Mouse (Mus musculus) C2C12 (cell line): ENCODE measurements around the gene Cdk5r2. TPM values are rescaled to one million over a fixed set of nuclear protein-coding genes. Genes with fewer than 3 reads are reported as not detected.
"Not testable (repeated sequence)": the region's sequence is repeated elsewhere in the genome, so short reads cannot be mapped to it uniquely, and the experiment has no call there.

Source experiments
- H3K27me3 ChIP-seq: one replicate; pipeline ENCODE4 v1.6.1; 2011; ENCODE audit not compliant: control insufficient read depth, insufficient read depth, insufficient read length
- H3K36me3 ChIP-seq: one replicate; pipeline ENCODE4 v1.6.1; 2011; ENCODE audit not compliant: control insufficient read depth, insufficient read depth
- H3K4me3 ChIP-seq: one replicate; pipeline ENCODE4 v1.5.1; 2011; ENCODE audit warnings: mild to moderate bottlenecking, control low read depth; ENCODE audit not compliant: poor library complexity, insufficient read depth, severe bottlenecking
- H3K79me2 ChIP-seq: one replicate; pipeline ENCODE4 v1.6.1; 2011; ENCODE audit not compliant: control insufficient read depth, insufficient read depth
- H3K79me3 ChIP-seq: one replicate; pipeline ENCODE4 v1.6.1; 2011; ENCODE audit warnings: low read depth, control low read depth
- H3ac ChIP-seq: one replicate; pipeline ENCODE3; 2011; ENCODE audit warnings: low read depth; ENCODE audit not compliant: control insufficient read depth, insufficient read length
- CEBPB ChIP-seq: IDR thresholded peaks from one replicate; pipeline ENCODE4 v1.6.1; 2011; ENCODE audit warnings: low read depth, mild to moderate bottlenecking, control low read depth, moderate library complexity
- CTCF ChIP-seq: IDR thresholded peaks from one replicate; pipeline ENCODE4 v1.5.1; 2011; ENCODE audit not compliant: control insufficient read depth, insufficient read depth, insufficient read length
- FOSL1 ChIP-seq: IDR thresholded peaks from one replicate; pipeline ENCODE4 v1.8.0; 2011; ENCODE audit warnings: mild to moderate bottlenecking, low read length; ENCODE audit not compliant: poor library complexity, insufficient read depth, severe bottlenecking
- MAX ChIP-seq: IDR thresholded peaks from one replicate; pipeline ENCODE4 v1.6.1; 2011; ENCODE audit warnings: mild to moderate bottlenecking, control low read depth
- MYOD1 ChIP-seq: IDR thresholded peaks from one replicate; pipeline ENCODE4 v1.6.1; 2011; ENCODE audit warnings: low read depth; ENCODE audit not compliant: control insufficient read depth, insufficient read length
- MYOG ChIP-seq: IDR thresholded peaks from one replicate; pipeline ENCODE4 v1.6.1; 2011; ENCODE audit not compliant: control insufficient read depth, insufficient read length; ENCODE audit errors: extremely low read depth
- USF1 ChIP-seq: IDR thresholded peaks from one replicate; pipeline ENCODE4 v1.6.1; 2011; ENCODE audit warnings: low read depth, mild to moderate bottlenecking, control low read depth, moderate library complexity
- polyA plus RNA-seq: library from polyadenylated mRNA; unstranded; fragments of >200 nt; fragmentation: generic; extraction: Trizol; gene quantifications from one replicate; pipeline ENCODE4 v1.2.1, GENCODE M21; 2012; ENCODE audit warnings: missing spikeins

The Cdk5r2 gene
- polyA plus RNA-seq, 1 experiment = 0.04 TPM

- H3K79me3 ChIP-seq = no peaks in the 10 kb centered on the region
- H3K79me2 ChIP-seq = no peaks in the 10 kb centered on the region
- TF ChIP-seq USF1 (no peak), MYOG (no peak), MAX (no peak), CEBPB (no peak), FOSL1 (no peak), MYOD1 (no peak), CTCF (no peak)
- no peaks in the 10 kb centered on the region for H3K36me3 ChIP-seq
- H3ac ChIP-seq = no peak overlapping the region
- no peak overlapping the region for H3K4me3 ChIP-seq
- H3K27me3 ChIP-seq = no peaks in the 10 kb centered on the region
These were observed 36.2 kb upstream of the Cdk5r2 start for GRCm38 (mm10) chr1:74818509-74818908.

GRCm38 (mm10) chr1:74823598-74823997 is 31.1 kb upstream of the Cdk5r2 start:
- H3K27me3 ChIP-seq, H3K4me3 ChIP-seq, H3K79me3 ChIP-seq, H3ac ChIP-seq, H3K36me3 ChIP-seq, H3K79me2 ChIP-seq: not testable (repeated sequence)

GRCm38 (mm10) chr1:74824518-74825302 is 30.0 kb upstream of the Cdk5r2 start:
- H3K4me3 ChIP-seq = no peak overlapping the region
- no peak overlapping the region for H3ac ChIP-seq
- H3K79me3 ChIP-seq = no peaks in the 10 kb centered on the region
- peaks cover 4% of the 10 kb centered on the region for H3K27me3 ChIP-seq
- TF ChIP-seq CTCF (no peak), USF1 (no peak), CEBPB (no peak), MAX (no peak), MYOD1 (no peak), FOSL1 (no peak), MYOG (no peak)
- no peaks in the 10 kb centered on the region for H3K36me3 ChIP-seq
- no peaks in the 10 kb centered on the region for H3K79me2 ChIP-seq

GRCm38 (mm10) chr1:74830061-74830460 is 24.7 kb upstream of the Cdk5r2 start:
- TF ChIP-seq MYOD1 = no peak
- no peak for TF ChIP-seq CEBPB
- no peak for TF ChIP-seq MAX
- TF ChIP-seq CTCF = no peak
- no peak for TF ChIP-seq MYOG
- no peak for TF ChIP-seq FOSL1
- TF ChIP-seq USF1 = no peak
- H3K36me3 ChIP-seq = no peaks in the 10 kb centered on the region
- no peak overlapping the region for H3ac ChIP-seq
- no peaks in the 10 kb centered on the region for H3K79me3 ChIP-seq
- peaks cover 19% of the 10 kb centered on the region for H3K27me3 ChIP-seq
- H3K4me3 ChIP-seq = no peak overlapping the region
- no peaks in the 10 kb centered on the region for H3K79me2 ChIP-seq

GRCm38 (mm10) chr1:74833255-74833654 is 21.5 kb upstream of the Cdk5r2 start:
- Histone ChIP-seq H3ac (no peak overlapping the region), H3K36me3 (no peaks in the 10 kb centered on the region), H3K79me3 (no peaks in the 10 kb centered on the region), H3K79me2 (no peaks in the 10 kb centered on the region), H3K27me3 (peaks cover 27% of the 10 kb centered on the region), H3K4me3 (no peak overlapping the region)
- TF ChIP-seq FOSL1 = no peak
- TF ChIP-seq MYOG = no peak
- TF ChIP-seq CEBPB = no peak
- TF ChIP-seq MAX = no peak
- no peak for TF ChIP-seq MYOD1
- no peak for TF ChIP-seq CTCF
- TF ChIP-seq USF1 = no peak

- H3K79me3 ChIP-seq = no peaks in the 10 kb centered on the region
- H3ac ChIP-seq = no peak overlapping the region
- peaks cover 34% of the 10 kb centered on the region for H3K27me3 ChIP-seq
- H3K36me3 ChIP-seq = no peaks in the 10 kb centered on the region
- no peaks in the 10 kb centered on the region for H3K79me2 ChIP-seq
- H3K4me3 ChIP-seq = no peak overlapping the region
- no peak for TF ChIP-seq CEBPB
- TF ChIP-seq MAX = no peak
- no peak for TF ChIP-seq MYOG
- TF ChIP-seq USF1 = no peak
- TF ChIP-seq MYOD1 = no peak
These were observed 11.6 kb upstream of the Cdk5r2 start for GRCm38 (mm10) chr1:74843090-74843489.
